Mouse (Mus musculus): ENCODE data around the gene Cxadr.

The Cxadr gene

DNA sequence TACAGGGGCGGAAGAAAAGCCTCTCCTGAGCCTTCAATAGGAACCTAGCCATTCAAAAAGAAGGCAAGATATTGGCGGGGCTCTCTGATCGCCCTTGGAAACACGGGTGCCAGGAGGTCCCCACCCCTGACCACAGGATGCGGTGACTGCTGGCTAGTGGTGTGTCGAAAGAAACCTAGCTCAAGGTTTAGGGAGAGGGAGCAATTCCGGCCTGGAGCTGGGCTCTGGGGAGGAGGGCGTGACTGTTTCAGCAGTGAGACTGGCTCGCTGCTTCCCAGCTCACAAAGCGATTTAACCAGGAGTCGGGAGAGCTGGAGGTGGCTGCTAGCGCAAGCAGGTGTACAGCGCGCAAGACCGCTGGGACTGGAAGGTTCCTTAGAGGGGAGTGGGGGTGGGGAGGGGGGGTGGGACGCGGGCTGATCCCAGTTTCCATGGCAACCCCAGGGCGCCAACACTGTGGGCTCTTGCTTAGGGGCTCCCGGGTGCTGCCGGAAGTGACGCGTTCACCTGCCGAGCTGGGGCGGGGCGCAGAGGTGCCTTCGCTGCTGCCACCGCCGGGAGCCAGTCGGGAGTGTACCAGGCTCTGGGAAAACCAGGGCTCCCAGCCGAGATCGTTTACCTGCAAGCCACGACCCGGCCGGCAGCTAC, at the start of gene Cxadr:
Gene Cxadr, plus strand, starts transcription at position 307 of the 648 bp plus-strand sequence.
- DNase-seq = peak; percentile 88

- no peak for DNase-seq
Measured at GRCm38 (mm10) chr16:78258989-78259388, 42.3 kb upstream of the Cxadr start.

DNA sequence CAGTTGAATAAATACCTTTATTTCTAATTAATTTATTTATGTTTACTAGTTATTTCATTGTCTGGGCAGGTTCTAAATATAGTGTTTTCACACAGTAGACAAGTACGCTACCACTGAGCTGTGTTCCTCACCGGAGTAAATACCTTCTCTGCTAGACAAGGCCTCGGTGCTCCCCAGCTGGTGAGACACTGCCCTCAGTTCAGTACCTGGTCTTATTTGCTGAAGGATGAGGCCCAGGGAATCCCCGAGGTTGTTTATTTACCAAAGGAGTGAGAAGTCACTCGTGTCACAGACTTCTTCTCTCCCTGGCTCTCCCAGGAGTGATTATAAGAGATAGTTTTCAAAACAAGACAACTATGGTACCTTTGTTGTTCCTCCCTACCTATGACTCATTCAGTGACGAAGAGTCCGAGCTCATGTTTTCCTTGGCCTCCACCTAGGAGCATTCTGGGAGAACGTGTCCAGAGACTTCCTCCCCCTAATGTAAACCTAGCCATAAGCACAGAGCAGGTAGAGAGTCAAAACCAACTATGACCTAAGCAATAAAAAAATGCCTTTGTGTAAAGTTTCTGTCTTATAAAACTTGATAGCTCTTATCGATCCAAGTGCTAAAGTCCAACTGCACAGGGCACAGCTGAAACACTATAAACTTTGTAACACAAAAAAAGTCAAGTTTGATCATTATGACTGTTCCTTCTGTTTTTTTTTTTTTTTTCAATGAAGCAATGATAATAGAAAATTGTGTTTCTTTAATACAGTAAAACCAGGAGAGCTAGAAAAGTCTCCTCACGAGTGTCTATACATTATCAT, 41.0 kb upstream of the Cxadr start:
- DNase-seq = no peak

GRCm38 (mm10) chr16:78261520-78261919, 39.8 kb upstream of the Cxadr start:
- DNase-seq = no peak

GRCm38 (mm10) chr16:78264442-78265150, 36.7 kb upstream of the Cxadr start:
- no peak for DNase-seq

- peak; percentile 70 for DNase-seq
Measured at GRCm38 (mm10) chr16:78265151-78265590, 36.1 kb upstream of the Cxadr start.

DNA sequence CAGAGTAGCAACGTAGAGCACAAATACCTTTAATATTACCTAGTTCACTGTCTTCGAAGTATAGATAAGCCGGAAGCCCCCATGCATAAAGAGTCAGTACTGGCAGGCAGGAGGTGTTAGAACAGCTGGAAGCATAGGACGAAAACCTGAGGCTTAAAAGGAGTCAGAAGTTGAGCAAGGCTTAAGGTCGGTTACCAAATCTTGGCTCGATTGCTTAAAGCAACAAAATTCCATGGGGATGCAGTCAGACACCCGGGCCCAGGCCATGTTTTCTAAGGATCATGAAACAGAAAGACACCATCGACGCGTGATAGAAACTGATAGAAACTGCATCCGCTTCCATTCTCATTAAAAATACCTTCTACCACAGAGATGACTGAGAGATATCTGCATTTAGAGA, 35.5 kb upstream of the Cxadr start:
- no peak for DNase-seq

DNA sequence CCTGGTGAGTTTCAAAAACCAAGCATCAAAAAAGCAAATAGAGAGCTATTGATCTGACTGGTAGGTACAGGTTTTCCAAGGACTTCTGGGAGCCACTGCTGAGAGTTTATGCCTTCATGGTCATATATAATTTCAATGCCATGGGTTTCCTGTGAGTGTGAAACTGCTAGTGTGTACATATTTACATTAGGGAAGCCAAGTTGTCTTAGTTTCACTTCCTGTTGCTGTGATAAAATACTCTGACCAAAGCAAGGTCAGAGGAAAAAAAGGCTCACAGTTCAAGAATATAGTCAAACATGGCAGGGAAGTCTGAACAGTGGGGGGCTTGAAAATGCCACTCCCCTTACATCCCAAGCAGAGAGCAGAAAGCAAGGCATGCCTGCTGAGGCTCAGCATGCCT, 33.8 kb upstream of the Cxadr start:
- DNase-seq = no peak

GRCm38 (mm10) chr16:78268167-78268566, 33.1 kb upstream of the Cxadr start:
- no peak for DNase-seq

GRCm38 (mm10) chr16:78274825-78275455, 26.3 kb upstream of the Cxadr start:
- DNase-seq = no peak

DNA sequence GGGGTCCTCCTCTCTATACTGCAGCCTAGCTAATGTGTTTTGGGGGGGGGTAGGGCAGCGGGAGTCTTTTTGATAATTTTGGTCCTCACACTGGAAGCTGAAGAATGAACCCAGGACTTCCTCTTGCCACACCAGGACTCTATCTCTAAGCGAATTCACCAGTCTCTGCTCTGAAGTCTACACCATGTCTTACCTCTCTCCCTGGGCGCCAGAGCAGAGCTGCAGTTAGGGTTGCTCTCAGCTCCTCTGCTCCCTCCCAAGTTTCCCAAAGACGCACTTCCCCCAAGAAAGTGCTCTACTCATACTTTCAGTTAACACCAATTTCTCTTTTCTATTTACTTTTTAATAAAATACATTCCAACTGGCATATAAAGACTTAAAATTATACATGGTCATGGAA, 23.7 kb upstream of the Cxadr start:
- no peak for DNase-seq

DNA sequence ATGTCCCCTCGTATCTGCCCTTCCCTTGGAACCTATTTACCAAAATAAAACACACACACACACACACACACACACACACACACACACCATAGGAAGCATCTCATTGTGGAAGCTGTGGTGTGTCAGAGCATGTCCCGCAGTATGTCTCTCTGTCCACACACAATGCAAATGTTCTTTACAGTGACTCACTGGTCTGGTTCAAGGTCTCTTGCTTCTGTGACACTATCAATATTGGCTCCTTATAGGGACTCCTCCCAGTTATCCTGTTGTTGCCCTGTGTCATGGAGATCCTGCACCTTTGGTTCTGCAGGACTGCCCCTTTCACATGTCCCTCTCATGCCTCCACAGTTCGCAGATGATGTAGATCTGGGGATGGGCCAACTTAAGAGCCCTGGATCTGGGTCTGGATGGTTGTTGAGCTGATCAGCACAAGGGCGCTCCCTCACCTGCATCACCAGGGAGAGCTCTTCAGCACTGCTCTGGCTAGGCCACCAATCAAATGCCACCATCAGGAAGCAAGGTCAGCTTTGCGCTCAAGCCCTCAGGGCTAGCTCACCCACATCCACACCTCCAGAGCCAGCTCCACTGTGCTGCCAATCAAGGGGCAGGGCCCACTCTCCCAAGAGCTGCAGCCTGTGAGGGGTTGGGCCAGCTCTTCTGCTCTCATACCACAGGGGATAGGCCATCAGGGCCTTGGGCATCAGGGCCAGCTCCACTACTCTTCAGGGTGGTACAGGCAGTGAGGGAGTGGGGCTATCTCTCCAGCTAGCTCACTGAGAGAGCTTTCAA, 21.0 kb upstream of the Cxadr start:
- no peak for DNase-seq

DNA sequence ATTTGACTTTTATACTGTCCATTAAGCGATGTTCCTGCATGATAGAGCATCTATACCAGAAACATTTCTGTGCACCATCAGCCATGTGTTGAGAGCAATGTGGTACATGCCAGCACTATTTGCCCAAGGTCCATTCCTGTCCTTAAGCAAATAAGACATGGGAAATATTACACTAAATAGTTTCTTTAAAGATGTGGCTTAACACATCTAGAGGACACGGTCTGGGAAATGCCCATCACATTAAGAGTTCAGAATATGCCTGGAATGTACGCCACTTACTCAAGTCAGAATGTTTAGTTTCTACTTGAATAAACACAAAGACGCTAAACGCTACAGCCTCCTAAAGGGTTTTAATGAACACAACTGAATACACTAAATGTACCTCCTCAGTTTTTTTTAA, 18.1 kb upstream of the Cxadr start:
- DNase-seq = no peak

DNA sequence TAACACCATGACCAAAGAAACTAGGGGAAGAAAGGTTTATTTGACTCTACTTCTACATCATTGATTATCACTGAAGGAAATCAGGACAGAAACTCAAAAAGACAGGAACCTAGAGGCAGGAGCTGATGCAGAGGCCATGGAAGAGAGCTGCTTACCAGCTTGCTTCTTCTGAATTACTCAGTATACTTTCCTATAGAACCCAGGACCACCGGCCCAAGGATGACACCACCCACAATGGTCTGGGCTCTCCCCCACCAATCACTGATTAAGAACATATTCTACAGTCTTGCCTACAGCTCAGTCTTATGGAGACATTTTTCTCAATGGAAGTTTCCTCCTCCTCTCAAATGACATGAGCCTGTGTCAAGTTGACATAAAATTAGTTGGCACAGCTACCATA, 7.2 kb upstream of the Cxadr start:
- DNase-seq = no peak

DNA sequence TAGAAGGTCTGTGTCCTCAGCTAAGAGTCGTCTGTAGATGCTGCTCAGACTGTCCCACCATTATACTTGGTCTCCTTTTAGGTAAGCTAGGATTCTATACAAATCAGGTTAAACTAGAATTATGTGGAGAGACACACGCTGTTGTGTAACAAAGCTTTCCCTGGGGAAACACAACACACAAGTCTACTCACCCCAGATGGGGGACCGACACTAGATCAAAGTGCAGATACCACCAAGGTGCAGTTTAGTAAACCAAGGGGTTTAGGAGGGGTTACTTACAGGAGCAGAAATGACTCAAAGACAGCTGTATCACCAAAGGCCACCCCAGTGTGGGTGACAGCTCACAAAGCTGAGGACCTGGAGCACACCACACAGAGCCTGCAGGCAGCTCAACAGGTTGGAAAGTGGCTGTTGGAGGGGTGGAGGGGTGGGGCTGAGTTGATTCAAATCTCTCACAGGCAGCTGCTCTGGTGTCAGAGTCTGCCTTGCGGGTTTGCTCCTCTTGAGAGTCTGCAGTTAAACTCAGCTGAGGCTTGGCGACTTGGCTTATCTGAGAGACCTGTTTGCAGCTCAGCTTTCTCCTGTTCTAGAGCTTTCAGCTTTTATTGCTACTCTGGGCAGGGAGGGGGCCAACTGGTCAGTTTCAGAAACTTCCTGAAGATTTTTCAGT, 6.5 kb upstream of the Cxadr start:
- no peak for DNase-seq

GRCm38 (mm10) chr16:78295601-78296000, 5.7 kb upstream of the Cxadr start:
- no peak for DNase-seq

DNA sequence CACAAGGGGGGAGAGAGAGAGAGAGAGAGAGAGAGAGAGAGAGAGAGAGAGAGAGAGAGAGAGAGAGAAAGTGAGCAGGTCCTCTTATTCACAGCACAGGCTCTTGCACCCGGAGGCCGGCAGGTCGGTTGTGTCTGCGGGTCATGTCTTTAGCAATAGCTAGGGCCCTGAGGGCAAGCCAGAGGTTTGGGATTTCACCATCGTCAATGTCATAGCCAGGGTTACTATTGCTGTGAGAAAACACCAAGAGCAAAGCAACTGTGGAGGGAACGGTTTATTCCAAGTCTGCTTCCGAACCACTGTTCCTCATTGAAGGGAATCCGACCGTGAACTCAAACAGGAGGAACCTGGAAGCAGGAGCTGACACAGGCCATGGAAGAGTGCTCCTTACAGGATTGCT, 5.2 kb upstream of the Cxadr start:
- no peak for DNase-seq

GRCm38 (mm10) chr16:78301831-78302677, 765 bp downstream of the Cxadr start:
- peak; percentile 49 for DNase-seq

DNA sequence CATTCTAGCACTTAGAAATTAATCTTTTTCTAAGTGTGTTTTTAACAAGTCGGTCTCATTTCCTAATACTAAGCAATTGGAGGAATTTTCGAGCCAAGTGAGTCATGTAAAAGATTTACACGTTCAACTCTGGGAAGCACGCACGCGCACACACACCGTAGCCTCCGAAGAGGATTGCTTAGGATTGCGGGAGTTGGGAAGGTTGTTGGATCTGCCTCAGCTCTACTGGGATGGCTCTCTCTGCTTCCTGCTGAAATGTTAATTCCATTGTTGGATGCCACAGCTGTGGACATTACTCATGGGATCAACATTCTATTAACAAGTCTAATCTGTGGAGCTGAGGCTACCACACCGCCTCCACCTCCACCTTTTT, 1.4 kb downstream of the Cxadr start:
- DNase-seq = peak; percentile 17

DNA sequence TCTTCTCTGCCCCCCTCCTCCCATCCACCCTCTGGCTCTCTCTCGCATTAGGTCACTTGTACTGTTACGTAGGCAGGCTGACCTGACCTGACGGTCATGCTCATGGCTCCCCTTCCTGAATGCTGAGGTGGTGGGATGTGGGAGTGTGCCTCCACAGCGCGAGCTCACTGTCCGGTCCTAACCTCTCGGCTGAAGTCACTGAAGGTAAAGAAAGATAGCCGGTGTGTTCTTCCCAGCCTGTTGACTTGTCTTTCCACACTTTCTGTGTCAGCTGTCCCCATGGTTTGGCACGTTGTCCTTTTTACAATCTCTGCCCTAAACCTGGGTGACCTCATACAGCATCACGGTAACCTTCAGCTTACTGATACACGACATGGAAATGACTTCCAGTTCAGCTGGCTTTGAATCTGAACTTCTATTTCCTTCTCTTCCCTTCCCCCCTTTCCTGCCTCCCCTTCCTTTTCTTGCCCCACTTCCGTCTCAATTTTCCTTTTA, 4.4 kb downstream of the Cxadr start:
- DNase-seq = no peak

- no peak for DNase-seq
Measured at GRCm38 (mm10) chr16:78306606-78307005, 5.3 kb downstream of the Cxadr start.

Data from kidney, adult 18-20 months (tissue).